Mouse (Mus musculus): ENCODE data around the gene Fam57a. TPM values are rescaled to one million over a fixed set of nuclear protein-coding genes. Genes with fewer than 3 reads are reported as not detected.

Fam57a gene
- polyA plus RNA-seq, 1 experiment from 2014 or later: 5.5 TPM

DNA sequence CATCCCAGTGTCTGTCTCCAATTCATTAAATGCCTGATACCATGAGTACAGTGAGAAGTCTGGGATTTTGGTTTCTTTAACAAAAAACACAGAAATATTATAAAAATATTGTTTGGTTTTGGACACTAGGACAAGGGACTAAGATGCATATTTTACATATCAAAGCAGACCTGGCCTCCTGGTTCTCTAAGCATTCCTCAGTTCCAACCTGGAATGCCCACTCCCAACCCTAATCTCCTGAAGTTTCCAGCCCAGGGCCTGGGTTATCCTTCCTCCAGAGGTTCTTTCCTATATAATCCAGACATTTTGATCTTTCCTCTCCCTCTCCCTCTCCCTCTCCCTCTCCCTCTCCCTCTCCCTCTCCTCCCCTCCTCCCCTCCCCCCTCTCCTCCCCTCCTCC is 45.6 kb downstream of the Fam57a start:
- H3K27ac ChIP-seq (ENCODE audit: low read length): no peak overlapping the region
- no peak for ATAC-seq (ENCODE audit: low read depth)

DNA sequence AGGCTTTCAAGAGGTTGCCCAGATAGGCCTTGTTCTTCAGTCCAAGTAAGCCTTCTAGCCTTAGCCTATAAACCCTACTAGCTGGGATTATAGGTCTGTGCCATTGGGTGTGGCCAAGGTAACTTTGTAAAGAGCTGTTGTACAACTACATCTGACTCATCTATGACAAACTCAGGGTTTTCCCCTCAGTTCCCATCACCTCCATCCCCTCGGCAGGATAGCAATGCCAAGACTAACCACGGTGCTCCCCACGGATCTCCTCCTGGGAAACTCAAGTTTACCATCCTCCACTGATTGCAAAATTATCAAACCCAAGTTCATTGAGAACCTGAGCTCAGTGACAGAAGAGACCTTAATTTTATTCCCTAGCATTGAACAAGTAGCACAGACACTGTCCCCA is 56.7 kb downstream of the Fam57a start:
- no peak overlapping the region for H3K4me3 ChIP-seq (ENCODE audit: low read depth, low read length)
- no peaks in the 10 kb centered on the region for H3K4me1 ChIP-seq (ENCODE audit: control insufficient read depth, low read depth, low read length)
- ATAC-seq (ENCODE audit: low read depth): no peak
- no peaks in the 10 kb centered on the region for H3K27me3 ChIP-seq (ENCODE audit: control insufficient read depth, insufficient read depth, low read depth, low read length)
- WGBS (ENCODE audit: insufficient replicate concordance): 84% methylated on average over 3 of the region's 3 CpGs
- no peak overlapping the region for H3K27ac ChIP-seq (ENCODE audit: low read length)
- no peak overlapping the region for H3K4me2 ChIP-seq (ENCODE audit: low read depth, low read length)
- peaks cover 11% of the 10 kb centered on the region for H3K36me3 ChIP-seq (ENCODE audit: control insufficient read depth, insufficient read depth)
- H3K9me3 ChIP-seq (replicated peaks; ENCODE audit: control insufficient read depth, low read length): no peaks in the 10 kb centered on the region
- H3K9ac ChIP-seq (ENCODE audit: low read depth, low read length): no peak overlapping the region

More for the DNA sequence above, 45.6 kb downstream of the Fam57a start:
- H3K27me3 ChIP-seq (ENCODE audit: control insufficient read depth, insufficient read depth, low read depth, low read length): no peaks in the 10 kb centered on the region
- H3K36me3 ChIP-seq (ENCODE audit: control insufficient read depth, insufficient read depth): peaks cover 5% of the 10 kb centered on the region
- H3K4me1 ChIP-seq (ENCODE audit: control insufficient read depth, low read depth, low read length): no peaks in the 10 kb centered on the region
- no peak overlapping the region for H3K4me3 ChIP-seq (ENCODE audit: low read depth, low read length)
- H3K9ac ChIP-seq (ENCODE audit: low read depth, low read length): no peak overlapping the region
- no peak overlapping the region for H3K4me2 ChIP-seq (ENCODE audit: low read depth, low read length)
- no peaks in the 10 kb centered on the region for H3K9me3 ChIP-seq (replicated peaks; ENCODE audit: control insufficient read depth, low read length)

DNA sequence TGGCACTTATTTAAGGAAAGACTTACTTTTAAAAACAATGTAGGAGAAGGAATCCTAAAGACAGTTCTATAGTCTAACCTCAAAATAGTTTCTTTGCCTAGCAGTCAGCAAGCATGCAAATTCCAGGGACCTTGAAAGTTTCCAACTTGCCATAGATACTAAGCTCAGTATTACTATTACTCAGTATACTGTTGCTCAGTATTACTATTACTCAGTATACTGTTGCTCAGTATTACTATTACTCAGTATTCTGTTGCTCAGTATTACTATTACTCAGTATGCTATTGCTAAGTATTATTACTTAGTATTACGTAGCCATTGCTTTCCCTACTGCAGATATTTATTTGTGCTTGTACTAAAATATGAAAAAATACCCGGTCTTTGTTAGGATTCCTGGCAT is 60.3 kb downstream of the Fam57a start:
- H3K27me3 ChIP-seq (ENCODE audit: control insufficient read depth, insufficient read depth, low read depth, low read length): no peaks in the 10 kb centered on the region
- H3K4me3 ChIP-seq (ENCODE audit: low read depth, low read length): no peak overlapping the region
- no peaks in the 10 kb centered on the region for H3K9me3 ChIP-seq (replicated peaks; ENCODE audit: control insufficient read depth, low read length)
- ATAC-seq (ENCODE audit: low read depth): no peak
- 77% methylated on average over 2 of the region's 2 CpGs for WGBS (ENCODE audit: insufficient replicate concordance)
- no peak overlapping the region for H3K4me2 ChIP-seq (ENCODE audit: low read depth, low read length)
- no peak overlapping the region for H3K9ac ChIP-seq (ENCODE audit: low read depth, low read length)
- no peak overlapping the region for H3K27ac ChIP-seq (ENCODE audit: low read length)
- H3K36me3 ChIP-seq (ENCODE audit: control insufficient read depth, insufficient read depth): peaks cover 4% of the 10 kb centered on the region
- peaks cover 10% of the 10 kb centered on the region for H3K4me1 ChIP-seq (ENCODE audit: control insufficient read depth, low read depth, low read length)

DNA sequence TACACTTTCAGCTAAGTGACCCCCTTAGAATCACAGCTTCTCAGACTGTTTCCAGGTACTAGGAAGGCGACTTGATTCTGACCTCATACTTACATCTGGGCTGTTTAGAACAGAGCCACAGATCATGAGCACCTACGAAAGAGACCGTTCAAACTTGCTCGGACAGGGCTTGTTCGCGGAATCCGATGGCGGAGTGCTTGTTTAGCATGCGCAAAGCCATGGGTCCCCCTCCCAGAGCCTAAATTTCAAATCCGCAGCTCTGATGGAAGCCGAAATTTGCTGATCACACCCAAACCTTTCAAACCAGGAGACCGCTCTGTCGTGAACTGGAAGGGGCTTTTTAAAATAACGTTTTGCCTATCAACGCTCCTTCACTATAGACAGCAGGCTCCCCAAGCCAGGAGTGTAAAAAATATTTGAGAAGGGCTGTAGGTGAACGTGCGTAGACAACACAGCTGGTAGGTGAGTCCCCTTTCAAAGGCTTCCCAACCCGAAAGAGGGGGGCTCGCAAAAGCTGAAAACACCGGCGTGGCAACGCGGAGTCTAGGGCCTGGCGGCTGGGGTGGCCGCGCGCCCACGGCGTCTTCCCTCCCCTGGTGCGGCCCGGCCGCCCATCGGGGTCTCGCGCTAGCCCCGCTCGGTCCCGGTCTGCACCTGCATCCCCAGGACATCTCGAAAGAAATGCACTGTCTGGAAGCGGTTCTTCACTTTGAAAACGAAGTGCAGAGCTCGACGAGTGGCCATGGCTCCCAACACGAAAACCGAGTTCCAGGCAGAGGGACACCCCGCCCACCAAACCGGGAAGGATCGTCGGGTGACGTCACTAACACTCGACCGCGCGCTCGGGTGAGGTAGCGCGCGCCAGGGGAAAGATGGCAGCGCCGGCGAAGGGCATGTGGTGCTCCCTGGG is 63.7 kb downstream of the Fam57a start, which contains the start of the genes Mrm3 and Glod4:
TSS of gene Mrm3 (plus strand) at position 815 of the 910 bp plus-strand sequence.
TSS of gene Glod4 (minus strand) at position 825 of the 910 bp plus-strand sequence.
- H3K9ac ChIP-seq (ENCODE audit: low read depth, low read length): peak within 1 kb of the TSS; percentile 85
- no peaks in the 10 kb centered on the region for H3K27me3 ChIP-seq (ENCODE audit: control insufficient read depth, insufficient read depth, low read depth, low read length)
- no peaks in the 10 kb centered on the region for H3K9me3 ChIP-seq (replicated peaks; ENCODE audit: control insufficient read depth, low read length)
- peak within 1 kb of the TSS; percentile 87 for H3K4me2 ChIP-seq (ENCODE audit: low read depth, low read length)
- under 1% methylated on average over 61 of the region's 61 CpGs for WGBS (ENCODE audit: insufficient replicate concordance)
- peaks cover 10% of the 10 kb centered on the region for H3K4me1 ChIP-seq (ENCODE audit: control insufficient read depth, low read depth, low read length)
- peak; percentile 91 for ATAC-seq (ENCODE audit: low read depth)
- peak within 1 kb of the TSS; percentile 78 for H3K4me3 ChIP-seq (ENCODE audit: low read depth, low read length)
- H3K27ac ChIP-seq (ENCODE audit: low read length): 0 out of 2 replicates have a peak within 1 kb of the TSS, but pooled peaks have one; percentile 12
- H3K36me3 ChIP-seq (ENCODE audit: control insufficient read depth, insufficient read depth): no peaks in the 10 kb centered on the region

DNA sequence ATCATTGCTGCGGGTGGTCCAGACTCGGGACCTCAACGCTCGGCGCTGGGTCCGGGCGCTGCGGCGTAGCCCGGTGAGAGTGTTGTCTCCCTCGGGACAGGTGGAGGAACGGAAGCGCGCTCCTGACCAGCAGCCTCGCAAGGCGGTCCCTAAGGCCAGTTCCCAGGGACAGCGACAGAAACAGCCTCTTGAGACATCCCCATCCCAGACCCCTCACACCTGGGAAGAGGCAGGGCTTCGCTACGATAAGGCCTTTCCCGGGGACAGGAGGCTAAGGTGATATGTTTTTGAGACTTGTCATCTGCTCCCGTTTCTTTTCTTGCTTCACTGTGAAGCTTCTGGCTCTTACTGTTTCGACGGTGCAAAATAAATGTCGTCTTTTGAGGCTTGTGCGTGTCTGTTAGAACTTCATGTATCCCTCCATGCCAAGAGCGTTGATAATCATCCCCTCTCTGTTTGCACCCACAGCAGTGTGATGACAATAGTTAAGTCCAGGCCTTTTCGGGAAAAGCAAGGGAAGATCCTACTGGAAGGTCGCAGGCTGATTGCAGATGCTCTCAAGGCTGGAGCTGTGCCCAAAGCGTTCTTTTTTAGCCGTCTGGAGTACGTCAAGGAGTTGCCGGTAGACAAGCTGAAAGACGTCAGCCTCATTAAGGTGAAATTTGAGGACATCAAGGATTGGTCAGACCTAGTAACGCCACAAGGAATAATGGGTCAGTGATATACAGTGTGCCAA is 64.5 kb downstream of the Fam57a start:
- WGBS (ENCODE audit: insufficient replicate concordance): 4% methylated on average over 34 of the region's 34 CpGs
- Histone ChIP-seq H3K27me3 (ENCODE audit: control insufficient read depth, insufficient read depth, low read depth, low read length) (no peaks in the 10 kb centered on the region), H3K9ac (ENCODE audit: low read depth, low read length) (peak overlapping the region; percentile 85), H3K27ac (ENCODE audit: low read length) (no peak overlapping the region), H3K9me3 (replicated peaks; ENCODE audit: control insufficient read depth, low read length) (no peaks in the 10 kb centered on the region), H3K4me2 (ENCODE audit: low read depth, low read length) (peak overlapping the region; percentile 87), H3K4me3 (ENCODE audit: low read depth, low read length) (peak overlapping the region; percentile 78), H3K4me1 (ENCODE audit: control insufficient read depth, low read depth, low read length) (peaks cover 10% of the 10 kb centered on the region), H3K36me3 (ENCODE audit: control insufficient read depth, insufficient read depth) (no peaks in the 10 kb centered on the region)
- peak; percentile 46; the same call in 1 of the 2 replicates for ATAC-seq (ENCODE audit: low read depth)

DNA sequence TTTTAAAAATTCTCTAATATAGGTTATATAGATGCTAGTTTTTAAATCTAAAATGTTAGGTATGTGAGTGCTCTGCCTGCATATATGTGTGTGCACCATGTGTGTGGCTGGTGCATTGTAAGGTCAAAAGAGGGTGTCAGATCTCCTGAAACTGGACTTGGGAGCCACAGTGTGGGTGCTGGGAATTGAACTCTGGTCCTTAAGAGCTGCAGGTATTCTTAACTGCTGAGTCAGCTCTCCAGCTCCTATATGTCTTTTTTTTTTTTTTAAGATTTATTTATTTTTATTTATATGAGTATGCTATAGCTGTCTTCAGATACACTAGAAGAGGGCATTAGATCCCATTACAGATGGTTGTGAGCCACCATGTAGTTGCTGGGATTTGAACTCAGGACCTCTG is 67.0 kb downstream of the Fam57a start:
- Histone ChIP-seq H3K4me3 (ENCODE audit: low read depth, low read length) (no peak overlapping the region), H3K4me2 (ENCODE audit: low read depth, low read length) (no peak overlapping the region), H3K27ac (ENCODE audit: low read length) (no peak overlapping the region), H3K36me3 (ENCODE audit: control insufficient read depth, insufficient read depth) (no peaks in the 10 kb centered on the region), H3K9ac (ENCODE audit: low read depth, low read length) (no peak overlapping the region), H3K9me3 (replicated peaks; ENCODE audit: control insufficient read depth, low read length) (no peaks in the 10 kb centered on the region), H3K4me1 (ENCODE audit: control insufficient read depth, low read depth, low read length) (peaks cover 10% of the 10 kb centered on the region), H3K27me3 (ENCODE audit: control insufficient read depth, insufficient read depth, low read depth, low read length) (no peaks in the 10 kb centered on the region)
- no peak for ATAC-seq (ENCODE audit: low read depth)

DNA sequence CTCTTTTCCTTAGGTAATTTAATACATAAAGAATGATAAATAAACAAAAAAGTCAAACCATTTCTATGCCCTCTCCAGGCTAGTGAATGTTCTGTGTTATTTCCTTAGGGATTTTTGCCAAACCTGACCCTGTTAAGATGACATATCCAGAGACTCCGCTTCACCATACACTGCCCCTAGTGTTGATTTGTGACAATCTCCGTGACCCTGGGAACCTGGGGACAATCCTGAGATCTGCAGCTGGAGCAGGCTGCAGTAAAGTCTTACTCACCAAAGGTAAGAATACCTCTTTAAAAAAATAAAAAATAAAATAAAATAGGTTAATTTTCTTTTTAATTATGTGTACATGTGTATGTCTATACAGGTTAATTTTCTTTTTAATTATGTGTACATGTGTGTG is 67.8 kb downstream of the Fam57a start:
- Histone ChIP-seq H3K27ac (ENCODE audit: low read length) (no peak overlapping the region), H3K4me2 (ENCODE audit: low read depth, low read length) (no peak overlapping the region), H3K4me3 (ENCODE audit: low read depth, low read length) (no peak overlapping the region), H3K4me1 (ENCODE audit: control insufficient read depth, low read depth, low read length) (peaks cover 10% of the 10 kb centered on the region), H3K27me3 (ENCODE audit: control insufficient read depth, insufficient read depth, low read depth, low read length) (no peaks in the 10 kb centered on the region), H3K9ac (ENCODE audit: low read depth, low read length) (no peak overlapping the region), H3K9me3 (replicated peaks; ENCODE audit: control insufficient read depth, low read length) (no peaks in the 10 kb centered on the region), H3K36me3 (ENCODE audit: control insufficient read depth, insufficient read depth) (no peaks in the 10 kb centered on the region)
- ATAC-seq (ENCODE audit: low read depth): no peak
- 62% methylated on average over 2 of the region's 2 CpGs for WGBS (ENCODE audit: insufficient replicate concordance)

DNA sequence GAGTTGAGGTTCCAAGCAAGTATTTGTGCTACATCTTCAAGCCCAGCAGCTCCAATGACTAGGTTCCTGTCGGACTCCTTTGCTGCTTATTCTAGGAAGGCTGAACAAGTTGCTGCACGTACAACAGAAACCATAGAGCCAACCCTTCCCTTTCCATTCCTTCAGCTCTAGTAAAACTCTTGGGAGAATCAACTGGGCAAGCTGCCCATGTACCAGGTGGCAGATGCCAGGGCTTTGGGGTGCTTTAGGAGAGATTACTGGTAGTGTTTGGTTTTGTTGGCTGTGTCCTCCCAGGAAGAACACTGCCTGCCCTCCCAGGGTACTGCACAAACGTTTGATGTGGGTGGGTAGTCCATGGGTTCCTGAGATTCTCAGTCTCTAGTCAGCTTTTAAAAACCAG is 72.6 kb downstream of the Fam57a start:
- Histone ChIP-seq H3K4me3 (ENCODE audit: low read depth, low read length) (no peak overlapping the region), H3K9me3 (replicated peaks; ENCODE audit: control insufficient read depth, low read length) (no peaks in the 10 kb centered on the region), H3K9ac (ENCODE audit: low read depth, low read length) (no peak overlapping the region), H3K36me3 (ENCODE audit: control insufficient read depth, insufficient read depth) (no peaks in the 10 kb centered on the region), H3K27me3 (ENCODE audit: control insufficient read depth, insufficient read depth, low read depth, low read length) (no peaks in the 10 kb centered on the region), H3K27ac (ENCODE audit: low read length) (no peak overlapping the region), H3K4me1 (ENCODE audit: control insufficient read depth, low read depth, low read length) (no peaks in the 10 kb centered on the region), H3K4me2 (ENCODE audit: low read depth, low read length) (no peak overlapping the region)
- WGBS (ENCODE audit: insufficient replicate concordance): 60% methylated on average over 3 of the region's 3 CpGs
- no peak for ATAC-seq (ENCODE audit: low read depth)

Measured in liver, embryonic 16.5 days (tissue).